Mouse (Mus musculus) left cerebral cortex, adult 11 months (tissue): ENCODE results near the gene Methig1.
"Not testable (repeated sequence)": the region's sequence is repeated elsewhere in the genome, so short reads cannot be mapped to it uniquely, and the experiment has no call there.

Experiments used
- DNase-seq: peaks from one replicate; pipeline ENCODE4 v3.0.0; 2022; ENCODE audit warnings: low spot score

The Methig1 gene

DNA sequence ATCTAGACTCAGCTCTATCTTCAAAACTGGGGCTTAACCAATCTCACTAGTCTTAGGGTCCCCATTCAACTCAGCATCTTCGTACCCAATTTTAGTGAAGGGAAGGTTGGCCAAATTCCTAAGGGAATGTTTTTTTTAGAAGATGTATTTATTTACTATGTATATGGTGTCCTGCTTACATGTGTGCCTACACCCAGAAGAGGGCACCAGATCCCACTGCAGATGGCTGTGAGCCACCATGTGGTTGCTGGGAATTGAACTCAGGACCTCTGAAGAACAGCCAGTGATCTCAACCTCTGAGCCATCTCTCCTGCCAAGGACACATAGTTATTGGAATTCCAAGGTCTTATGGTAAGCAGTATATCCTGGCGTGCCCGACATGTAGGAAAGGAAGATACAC, 42.6 kb downstream of the Methig1 start:
- DNase-seq: no peak

DNA sequence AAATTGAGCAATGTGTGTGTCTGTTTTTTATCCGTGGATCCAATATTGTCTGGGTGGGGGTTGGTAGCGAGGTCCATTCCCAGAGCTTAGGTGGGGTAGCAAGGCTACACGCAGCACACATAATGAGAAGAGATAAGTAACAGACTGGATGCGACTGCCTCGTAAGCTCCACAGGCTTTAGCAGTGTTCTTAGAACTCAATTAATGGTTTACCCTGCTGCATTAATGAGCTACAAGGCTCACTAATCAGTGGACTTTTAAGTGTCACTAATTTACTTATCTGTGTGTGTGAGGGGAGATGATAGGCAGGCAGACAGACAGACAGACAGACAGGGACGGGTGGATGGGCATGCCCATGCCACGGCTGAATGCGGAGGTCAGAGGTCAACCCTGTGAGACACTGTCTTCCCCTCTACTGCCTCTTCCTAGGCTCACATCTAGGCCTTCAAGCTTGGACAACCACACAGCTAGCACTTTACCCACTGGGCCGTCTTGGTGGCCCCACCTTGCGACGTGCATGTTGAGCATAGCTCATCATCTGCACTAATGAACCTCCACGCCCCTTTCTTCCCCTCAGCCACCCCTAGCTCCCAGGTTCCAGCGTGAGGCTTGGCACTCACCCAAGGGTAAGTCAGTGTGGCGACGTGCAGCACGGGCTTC, 47.8 kb downstream of the Methig1 start:
- DNase-seq: no peak

DNA sequence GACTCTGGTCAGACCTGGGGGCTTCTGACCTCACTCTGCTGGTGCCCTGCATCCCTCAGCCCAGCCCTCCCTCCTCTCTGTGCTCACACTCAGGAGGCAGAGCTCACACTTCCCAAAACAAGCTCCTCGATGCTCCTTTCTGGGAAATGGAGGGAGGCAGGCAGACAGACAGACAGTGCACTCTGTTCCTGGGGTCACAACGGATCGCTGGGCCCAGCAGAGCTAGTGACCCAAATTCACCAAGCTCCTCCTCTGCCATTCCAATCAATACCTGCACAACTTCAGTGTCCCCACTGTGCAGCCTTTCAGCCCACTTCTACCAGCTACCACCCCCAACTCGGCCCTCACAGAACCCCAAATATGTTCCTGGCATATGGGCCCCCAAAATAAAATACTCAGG, 48.9 kb downstream of the Methig1 start:
- no peak for DNase-seq

DNA sequence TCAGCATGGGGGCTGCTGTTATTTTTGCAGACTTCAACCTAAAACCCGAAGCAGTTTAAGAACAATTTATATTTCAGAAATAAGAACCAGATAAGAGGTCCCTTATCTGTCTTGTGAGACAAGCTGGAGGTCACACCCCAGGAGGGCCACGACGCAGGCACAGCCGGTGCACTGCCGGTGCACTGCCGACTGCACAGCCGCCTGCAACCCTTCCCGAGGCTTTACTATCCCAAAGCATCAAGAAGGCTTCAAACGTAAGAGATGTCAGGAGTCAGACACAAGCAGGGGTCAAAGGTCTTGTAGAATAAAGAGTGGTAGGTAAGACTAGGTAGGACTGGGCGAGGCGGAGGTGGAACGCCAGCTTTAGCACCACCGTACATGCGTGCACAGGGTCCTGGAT, 49.4 kb downstream of the Methig1 start:
- no peak for DNase-seq

DNA sequence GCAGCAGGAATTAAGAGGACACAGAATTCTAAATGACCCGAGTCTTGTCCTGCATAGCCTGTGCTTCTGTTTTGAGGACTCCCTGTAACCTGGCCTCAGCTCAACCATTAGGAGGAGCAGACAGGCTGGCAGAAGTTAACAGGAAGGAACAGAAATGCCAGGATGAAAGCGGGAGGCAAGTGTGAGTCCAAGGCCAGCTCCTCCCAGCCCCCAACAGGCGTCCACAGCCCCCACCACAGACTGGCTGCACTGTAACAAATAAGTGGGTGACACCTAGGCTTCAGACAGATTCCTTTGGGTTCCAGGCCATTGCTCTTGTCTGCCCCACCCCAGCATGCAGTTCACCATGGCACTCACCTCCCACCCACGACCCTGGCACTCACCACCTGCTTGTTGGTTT, 49.8 kb downstream of the Methig1 start:
- no peak for DNase-seq

DNA sequence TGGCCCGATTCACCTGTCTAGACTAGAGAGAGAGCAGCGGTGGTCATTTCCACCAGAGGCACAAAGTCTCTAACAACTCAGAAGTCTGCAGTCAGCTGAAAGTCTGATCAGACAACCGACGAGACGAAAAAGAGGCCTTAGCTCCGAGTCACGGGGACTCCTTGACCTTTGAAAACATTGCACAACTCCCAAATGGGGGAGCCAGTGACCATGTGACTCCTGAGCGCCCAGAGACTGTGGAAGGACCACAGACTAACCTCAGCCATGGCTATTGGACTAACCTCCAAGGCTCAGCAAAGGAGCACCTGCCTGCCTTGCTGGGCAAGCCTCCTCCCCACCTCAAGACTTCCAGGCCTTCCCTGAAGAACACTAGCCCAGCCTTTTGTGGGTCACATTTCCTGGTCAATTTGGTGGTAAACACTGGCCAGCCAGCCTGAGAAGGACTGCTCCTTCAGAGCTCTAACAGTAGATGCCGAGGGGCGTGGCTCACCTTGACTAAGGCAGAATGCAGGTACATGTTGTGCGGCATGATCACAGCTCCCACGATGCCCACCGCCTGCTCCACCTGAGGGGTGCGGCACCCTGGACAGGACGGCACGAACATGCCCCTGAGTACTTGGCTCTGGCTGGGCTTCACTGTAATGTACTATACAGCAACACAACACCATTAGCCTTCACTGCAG, 50.5 kb downstream of the Methig1 start:
- no peak for DNase-seq

DNA sequence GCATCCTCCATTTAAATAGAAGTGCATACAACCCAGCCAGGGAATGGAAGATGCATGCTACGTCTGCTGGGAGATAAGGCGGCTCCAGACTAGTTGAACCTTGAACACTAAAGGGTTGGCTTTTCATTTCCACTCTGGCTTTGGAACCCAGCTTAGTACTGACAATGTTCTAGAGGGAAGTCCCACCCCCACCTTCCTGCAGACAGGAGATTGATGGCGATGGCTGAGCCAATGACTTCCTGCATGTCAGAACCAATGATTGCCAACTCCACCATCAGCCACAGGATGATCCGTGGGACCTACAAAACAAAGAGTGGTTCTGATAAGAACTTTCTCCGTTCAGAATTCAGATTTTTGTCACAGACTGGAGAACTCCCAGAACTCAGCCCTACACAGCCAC, 53.1 kb downstream of the Methig1 start:
- DNase-seq: no peak

DNA sequence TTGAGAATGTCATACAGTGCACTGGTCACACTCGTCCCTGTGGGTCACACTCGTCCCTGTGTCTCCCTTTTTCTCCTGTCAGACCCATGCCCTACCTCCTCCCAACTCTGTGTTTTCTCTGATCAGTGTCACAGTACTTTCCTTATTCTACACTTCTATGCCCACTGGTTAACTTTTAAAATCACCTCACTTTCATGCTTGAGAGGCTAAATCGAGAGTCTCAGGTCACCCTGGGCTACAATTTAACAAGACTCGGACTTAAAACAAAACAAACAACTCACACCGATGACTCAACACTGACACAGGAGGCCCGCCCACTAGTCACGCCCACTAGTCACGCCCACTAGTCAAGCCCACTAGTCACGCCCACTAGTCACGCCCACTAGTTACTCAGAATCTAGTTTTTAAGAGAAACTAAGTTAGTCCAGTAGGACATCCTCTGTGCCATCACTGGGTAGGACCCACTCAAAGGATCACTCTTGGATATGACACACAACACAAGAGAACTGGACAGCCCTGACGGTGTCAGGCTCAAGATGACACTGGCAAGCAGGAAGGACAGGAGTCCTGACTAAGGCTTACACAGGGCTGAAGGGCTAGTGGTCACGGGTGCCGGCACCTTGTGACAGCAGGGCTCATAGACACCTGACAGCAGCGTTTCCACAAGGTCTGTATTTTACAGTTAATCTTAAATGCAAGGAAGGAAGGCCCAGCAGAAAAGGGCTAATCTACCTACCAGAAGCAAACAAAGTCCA, 58.1 kb downstream of the Methig1 start:
- no peak for DNase-seq

DNA sequence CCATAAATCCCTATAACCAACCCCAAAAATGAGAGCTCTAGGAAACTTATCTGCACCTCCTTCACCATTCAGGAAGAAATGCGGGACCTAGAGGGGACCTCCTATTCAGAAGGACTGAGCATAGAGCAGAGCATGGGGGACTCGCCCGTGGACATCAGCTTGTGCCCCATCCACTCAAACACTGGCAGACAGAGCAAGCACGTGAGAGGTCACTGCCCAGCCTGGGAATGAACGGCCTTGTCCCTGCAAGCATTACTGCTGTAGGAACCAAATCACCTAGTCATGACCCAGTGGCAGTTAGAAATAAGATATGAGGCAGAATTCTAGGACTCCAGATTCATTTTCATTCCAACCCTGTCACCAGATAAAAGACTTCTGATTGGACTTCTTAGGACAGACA, 58.8 kb downstream of the Methig1 start:
- no peak for DNase-seq

DNA sequence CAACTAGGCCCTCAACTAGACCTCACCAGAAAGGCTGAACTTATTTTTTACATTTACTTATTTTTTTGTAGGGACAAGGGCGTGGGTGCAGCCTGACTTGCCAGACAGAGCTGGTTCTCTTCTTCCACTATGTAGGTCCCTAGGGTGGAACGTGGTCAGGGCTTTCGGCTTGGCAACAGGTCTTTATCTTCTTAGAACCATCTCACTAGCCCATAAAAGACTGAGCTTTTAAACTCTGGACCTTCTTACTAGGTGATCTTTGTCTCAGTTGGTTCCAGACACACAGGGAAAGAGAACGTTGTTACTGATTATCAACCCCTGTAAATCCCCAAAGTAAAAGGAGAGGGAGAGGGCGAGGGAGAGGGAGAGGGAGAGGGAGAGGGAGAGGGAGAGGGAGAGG, 60.4 kb downstream of the Methig1 start:
- DNase-seq: no peak

DNA sequence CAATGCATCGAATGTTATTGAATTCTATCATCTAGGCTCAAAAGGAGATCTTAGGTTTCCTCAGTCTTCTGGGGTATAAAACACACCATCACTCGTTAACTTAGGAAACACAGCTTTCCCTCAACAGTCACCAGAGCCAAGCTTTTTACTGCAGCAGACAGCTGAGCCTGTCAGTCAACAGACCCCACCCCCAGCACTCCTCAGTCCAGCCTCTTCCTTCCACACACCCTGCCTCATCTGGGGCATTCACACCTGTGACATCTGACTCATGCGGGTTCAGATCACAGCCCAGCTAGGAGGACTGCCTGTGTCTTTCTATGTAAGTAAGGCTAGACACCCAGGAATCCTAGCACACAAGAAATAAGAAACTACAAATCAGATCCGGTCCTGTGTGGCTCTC, 61.1 kb downstream of the Methig1 start:
- no peak for DNase-seq

DNA sequence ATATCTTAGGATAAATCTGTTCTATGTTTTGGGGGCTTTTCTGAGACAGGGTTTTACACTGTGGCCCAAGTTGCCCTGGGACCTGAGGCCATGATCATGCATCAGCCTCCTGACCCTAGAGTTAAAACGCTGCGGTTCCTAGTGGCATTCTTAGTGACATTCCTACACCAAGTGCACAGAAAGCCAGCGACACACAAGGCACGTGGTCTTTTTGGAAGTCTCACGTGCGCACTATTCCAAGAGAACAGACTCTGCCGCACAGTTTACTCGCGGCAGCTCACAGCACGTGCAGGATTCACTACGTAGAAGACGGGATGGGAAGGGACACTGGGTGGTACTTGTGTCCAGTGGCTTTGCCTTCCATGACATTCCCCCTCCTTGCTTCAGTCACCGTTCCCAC, 62.0 kb downstream of the Methig1 start:
- DNase-seq: no peak

DNA sequence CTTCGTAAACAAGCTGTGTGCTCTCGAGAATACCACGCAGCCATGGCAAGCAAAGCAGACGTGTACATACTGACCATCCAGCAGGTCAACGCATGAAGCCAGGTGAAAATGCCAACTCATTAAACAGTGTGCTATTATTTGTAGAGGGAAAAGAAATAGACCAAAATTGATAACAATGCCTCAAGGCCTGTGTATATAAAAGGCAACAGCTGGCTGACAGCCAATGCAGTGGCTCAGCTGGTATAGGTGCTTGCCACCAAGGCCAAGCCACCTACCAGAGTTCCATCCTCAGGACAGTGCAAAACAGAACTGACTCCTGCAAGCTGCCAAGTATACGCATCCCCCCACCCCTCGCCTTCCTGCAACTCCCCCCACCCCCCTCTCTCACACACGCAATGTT, 62.7 kb downstream of the Methig1 start:
- no peak for DNase-seq

DNA sequence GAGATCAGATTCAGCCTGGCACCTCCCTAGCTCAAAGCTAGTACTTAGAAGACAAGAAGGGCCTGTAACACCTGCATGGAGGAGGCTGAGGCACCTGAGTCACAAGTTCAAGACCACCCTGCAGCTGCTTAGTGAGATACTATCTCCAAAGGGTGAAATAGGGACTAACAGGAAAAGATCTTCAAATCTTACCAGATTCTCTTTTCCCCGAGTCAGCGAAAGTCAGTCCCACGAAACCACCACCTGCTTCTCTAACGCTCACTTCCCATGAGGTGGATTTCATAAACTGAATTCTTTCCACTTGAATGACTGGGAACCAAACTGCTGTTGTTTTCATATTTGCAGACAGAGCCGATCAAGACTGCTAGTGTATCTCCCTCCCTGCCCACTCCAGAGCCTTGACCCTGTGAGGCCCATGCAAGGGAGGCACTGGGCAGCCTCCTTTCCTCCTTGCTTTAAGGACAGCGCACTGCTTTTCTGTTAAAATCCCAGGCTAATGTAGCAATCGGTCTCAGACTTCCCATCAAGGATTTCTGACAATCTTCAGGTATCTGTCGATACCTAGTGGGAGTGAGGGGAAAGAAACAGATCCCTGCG, 65.0 kb downstream of the Methig1 start:
- DNase-seq: no peak

DNA sequence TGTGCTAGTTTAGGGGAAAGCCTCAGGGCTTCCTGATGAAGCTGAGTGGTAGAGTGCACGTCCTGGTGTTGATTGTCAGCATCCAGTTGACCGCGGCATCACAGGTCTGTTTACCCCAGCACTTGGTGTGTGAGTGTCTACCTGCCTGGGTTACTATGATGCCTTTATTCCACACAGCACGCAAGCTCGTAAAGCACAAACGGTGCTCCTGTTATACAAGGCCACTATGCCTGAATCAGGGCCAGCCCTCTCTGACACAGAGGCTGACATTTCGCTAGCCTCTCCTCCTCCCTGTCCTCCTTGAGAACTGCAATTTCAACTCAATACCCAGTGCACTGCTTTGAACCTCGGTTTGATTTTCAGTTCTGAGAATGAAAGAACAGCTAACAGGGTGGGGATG, 66.4 kb downstream of the Methig1 start:
- no peak for DNase-seq

DNA sequence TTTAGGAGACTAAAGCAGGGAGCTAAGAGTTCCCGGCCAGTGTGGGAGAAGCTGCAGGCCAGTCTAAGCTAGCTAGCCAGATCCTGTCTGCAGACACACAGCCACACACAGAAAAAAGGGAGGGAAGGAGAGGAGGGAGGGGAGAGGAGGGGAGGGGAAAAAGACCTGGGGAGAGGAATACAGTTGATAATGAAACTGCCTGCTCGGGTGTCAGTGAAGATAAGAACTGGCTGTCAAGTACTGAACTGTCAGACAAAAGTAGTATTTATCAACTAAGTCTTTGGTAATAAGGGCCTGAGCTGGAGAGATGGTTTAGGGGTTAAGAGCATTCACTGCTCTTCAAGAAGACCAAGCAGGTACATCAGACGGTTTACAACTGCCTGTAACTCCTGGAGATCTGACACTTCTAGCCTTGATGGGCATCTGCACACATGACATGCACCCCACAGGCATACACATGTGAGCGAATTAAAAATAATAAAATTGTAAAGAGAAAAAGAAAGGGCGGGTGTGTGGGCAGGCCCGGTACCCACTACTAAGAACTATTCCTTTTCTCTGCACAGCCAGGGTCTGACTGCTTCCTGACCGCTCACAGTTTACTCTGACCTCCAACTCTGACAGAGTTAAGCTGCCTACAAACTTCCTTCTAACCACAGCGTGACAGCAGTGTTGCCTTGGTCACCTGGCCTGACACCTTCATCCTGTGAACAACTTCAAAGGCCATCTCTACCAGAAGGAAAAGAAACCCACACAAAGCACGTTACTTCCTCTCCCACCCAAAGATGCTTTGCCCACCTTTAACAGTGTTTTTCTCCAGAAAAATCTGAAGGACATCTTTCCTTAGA, 67.2 kb downstream of the Methig1 start:
- DNase-seq: no peak

DNA sequence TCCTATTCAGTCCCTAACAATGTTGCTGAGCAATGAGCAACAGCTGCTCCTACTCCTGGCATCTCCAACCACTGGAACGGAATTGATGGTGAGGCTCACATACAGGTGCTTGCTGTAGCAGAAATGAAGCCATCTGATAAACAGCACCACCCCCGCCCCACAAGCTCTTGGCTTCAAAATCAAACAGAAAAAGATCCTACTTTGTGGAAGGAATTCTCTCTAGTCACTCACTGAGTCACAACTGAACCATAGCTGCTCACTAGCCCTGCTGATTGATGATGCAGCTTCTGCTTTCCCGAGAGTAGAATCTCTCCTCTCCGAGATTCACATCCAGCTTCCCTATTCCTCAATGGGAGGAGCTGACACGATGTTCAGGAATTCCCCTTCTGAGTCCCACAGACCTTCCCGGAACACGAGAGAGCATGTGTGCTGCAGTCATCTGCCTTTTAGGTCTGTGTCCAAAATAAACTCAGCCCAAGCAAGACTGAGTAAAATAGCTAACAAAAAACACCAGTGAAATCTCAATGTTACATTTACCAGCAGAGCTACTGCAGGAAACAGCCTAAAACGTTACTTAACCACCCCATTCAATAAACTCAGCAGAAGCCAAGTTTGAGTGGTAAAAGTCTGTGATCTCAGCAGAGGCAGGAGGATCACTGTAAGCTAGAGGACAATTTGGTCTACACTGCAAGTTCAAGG, 68.3 kb downstream of the Methig1 start:
- DNase-seq: no peak

DNA sequence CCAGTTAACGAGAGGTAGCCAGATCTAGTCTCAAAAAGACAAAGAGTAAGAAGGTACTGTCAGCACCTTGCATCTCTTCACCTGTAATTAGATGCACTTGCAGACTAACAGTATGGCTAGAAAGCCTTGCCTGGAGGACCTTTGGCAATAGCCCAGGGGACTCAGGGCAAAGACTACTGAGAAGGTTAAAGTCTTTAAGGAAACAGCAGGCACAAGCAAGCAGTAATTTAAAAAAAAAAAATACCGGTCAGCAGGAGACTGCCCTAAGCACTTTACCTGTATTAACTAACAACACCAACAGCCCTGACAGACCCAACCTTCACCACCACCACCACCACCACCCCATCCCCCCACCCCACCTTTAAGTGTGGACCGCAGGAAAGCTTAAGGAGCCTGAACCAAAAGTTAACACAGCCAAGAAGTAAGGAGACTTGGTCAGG, 68.8 kb downstream of the Methig1 start, which contains the start of gene Gm5475:
TSS of gene Gm5475 (plus strand) at position 390 of the 440 bp plus-strand sequence.
- not testable (repeated sequence) for DNase-seq

DNA sequence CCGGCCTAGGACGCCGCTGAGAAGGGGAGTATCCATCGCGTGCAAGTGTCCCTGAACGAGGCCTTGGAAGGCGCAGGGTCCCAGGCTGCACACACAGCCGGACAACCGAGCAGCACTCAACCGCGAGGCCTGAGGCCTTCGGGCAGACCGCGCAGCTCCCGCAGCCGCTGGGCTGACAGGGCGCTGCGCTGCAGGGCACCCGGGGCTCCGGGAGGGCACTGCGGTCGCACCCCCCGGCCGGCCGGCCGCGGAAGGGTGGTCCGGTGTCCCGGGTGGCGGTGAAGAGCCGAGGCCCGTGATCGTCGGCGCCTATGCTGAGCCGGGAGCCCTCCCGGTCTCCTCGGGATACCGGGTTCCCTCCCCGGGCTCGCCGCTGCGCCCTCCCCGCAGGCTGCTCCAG, 69.5 kb downstream of the Methig1 start:
- no peak for DNase-seq

DNA sequence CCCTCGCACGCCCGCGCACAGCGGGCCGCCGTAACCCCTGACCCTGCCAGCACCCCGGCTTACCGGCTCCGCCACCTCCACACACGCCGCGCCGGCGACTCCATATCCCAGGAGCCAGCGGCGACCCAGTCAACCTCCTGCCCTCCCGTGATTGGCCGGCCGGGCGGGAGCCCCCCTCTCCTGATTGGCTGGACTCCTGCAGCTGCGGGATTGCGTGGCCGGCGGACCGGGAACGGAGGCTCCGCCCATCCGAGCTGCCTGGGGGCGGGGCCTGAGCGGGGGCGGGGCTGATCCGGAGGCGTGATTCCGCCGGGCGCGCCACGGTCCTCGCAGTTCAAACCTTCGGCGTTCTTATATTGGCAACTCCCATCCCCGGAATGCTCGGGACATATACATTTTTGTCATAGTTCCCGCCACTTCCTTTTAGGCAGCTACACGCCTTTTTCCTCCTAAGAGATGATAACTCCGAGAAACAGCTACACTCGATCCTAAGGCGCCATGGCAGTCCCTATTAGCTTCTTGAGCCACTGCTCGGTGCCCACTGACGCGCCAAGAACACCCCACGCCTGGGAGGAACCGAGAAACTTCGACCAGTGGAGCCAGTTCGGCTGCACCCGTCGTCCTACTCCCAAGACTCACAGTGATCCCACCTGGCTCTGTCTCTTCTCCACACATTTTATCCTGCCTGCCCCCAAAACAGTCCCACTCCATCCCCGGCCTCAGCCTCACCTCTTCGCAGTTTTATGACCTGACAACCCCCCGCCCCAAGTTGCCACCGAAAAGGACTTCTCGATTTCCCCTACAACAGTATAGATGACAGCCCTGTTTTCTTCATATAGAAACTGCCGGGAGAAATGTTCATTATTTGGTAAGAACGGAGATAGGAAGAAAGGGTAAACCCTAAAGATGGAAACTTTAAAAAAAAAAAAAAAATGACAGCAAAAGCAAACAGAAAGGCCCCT, 70.2 kb downstream of the Methig1 start:
- DNase-seq: peak; percentile 94
